Mouse (Mus musculus) hindbrain, embryonic 12.5 days (tissue): ENCODE measurements at regions not wholly inside any gene's neighbourhood (a gene's known extent, or its start where the extent isn't known, plus 50 kb on each side); places are given as distances from the start of the nearest gene placed in this dataset.

ENCODE experiments used
- ATAC-seq: fragments of 200-750 bp; cut with Nextera tagmentation; 2 replicates; pipeline ENCODE4 v1.8.0; 2017; ENCODE audit warnings: moderate TSS enrichment; ENCODE audit not compliant: low FRiP score
- H3K27ac ChIP-seq: fragments of 300-500 bp; sonication (generic); 2 replicates; pipeline ENCODE4 v1.5.1; 2016; ENCODE audit warnings: mild to moderate bottlenecking
- H3K27me3 ChIP-seq: fragments of 300-500 bp; sonication (generic); 2 replicates; pipeline ENCODE4 v1.6.1; 2016; ENCODE audit warnings: mild to moderate bottlenecking
- H3K36me3 ChIP-seq: fragments of 300-500 bp; sonication (generic); 2 replicates; pipeline ENCODE4 v1.6.1; 2016; ENCODE audit warnings: mild to moderate bottlenecking
- H3K4me1 ChIP-seq: fragments of 300-500 bp; sonication (generic); 2 replicates; pipeline ENCODE4 v1.6.1; 2016
- H3K4me2 ChIP-seq: fragments of 300-500 bp; sonication (generic); replicated peaks from 2 replicates; pipeline ENCODE4 v1.6.1; 2016; ENCODE audit warnings: mild to moderate bottlenecking
- H3K4me3 ChIP-seq: fragments of 300-500 bp; sonication (generic); 2 replicates; pipeline ENCODE4 v1.5.1; 2016; ENCODE audit warnings: mild to moderate bottlenecking
- H3K9ac ChIP-seq: fragments of 300-500 bp; sonication (generic); 2 replicates; pipeline ENCODE4 v1.6.1; 2016; ENCODE audit warnings: mild to moderate bottlenecking, moderate library complexity
- H3K9me3 ChIP-seq: fragments of 300-500 bp; sonication (generic); replicated peaks from 2 replicates; pipeline ENCODE4 v1.6.1; 2016; ENCODE audit warnings: mild to moderate bottlenecking
- WGBS: fragments of 180-500 bp; shearing (Covaris S2); methylation state at CpG from one replicate; pipeline ENCODE4 v1.1.7; 2016; 5-methylcytosine and 5-hydroxymethylcytosine counted together

DNA sequence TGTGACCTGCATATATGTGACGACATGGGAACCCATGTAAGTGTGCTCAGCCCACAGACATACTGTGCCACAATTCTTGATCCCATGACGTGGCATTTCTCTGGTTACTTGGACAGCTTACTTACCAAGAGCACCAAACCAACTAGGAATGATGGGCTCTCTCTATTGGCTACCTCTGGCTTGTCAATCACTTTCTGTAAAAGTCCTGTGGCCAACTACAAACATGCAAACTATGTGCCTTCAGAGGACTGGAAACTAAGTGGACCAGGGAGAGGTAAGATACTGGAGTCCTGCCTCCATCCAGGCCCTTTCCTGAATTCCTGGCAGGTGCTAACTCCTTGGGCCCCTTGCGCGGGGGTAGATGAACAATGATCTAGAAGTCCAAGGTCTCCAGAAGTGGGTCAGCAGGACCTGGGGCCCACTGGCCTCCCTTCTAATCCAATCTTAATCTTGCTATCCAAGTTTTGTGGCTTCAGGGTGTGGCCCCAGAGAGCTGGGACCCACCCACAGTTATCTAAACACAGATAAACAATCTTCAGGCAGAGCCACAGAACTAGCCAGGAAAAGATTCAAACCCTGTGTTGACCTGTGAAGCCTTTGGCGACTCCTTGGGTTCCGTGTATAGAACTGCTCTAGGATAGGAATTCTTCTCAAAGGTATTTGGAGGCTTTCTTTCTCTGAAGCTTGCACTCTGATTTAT is 163.7 kb upstream of the Spdye4c start:
- Histone ChIP-seq H3K4me1 (0 out of 2 replicates have a peak, but pooled peaks cover 4% of the 10 kb centered on the region), H3K9ac (no peak overlapping the region), H3K9me3 (no peaks in the 10 kb centered on the region), H3K4me3 (no peak overlapping the region), H3K36me3 (no peaks in the 10 kb centered on the region), H3K27ac (no peak overlapping the region), H3K27me3 (no peaks in the 10 kb centered on the region), H3K4me2 (no peak overlapping the region)
- no peak for ATAC-seq
- WGBS, result 87% methylated on average over 6 of the region's 6 CpGs

DNA sequence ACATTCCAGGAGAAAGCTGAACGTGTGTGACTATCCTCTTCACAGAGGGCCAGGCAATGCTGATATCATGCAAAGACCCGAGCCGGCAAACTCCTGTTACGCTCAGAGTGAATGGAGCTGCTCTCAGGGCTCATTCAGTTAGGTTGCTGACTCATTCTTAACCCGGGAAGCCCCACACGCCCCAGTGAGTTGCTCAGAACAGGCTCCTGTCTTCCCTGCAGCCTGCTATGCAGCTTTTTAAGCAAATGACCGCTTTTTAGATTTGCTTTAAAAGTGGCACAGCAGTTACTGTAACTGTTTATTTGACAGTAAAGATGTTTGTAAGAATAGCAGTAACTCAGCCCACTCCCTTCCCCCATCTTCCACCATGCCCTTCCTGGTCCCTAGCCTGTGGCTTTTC is 162.9 kb upstream of the Spdye4c start:
- 0 out of 2 replicates have a peak, but pooled peaks cover 4% of the 10 kb centered on the region for H3K4me1 ChIP-seq
- no peaks in the 10 kb centered on the region for H3K9me3 ChIP-seq
- H3K27me3 ChIP-seq, result no peaks in the 10 kb centered on the region
- no peak overlapping the region for H3K4me3 ChIP-seq
- 11% methylated on average over 7 of the region's 7 CpGs for WGBS
- no peak overlapping the region for H3K4me2 ChIP-seq
- H3K27ac ChIP-seq, result no peak overlapping the region
- H3K9ac ChIP-seq, result no peak overlapping the region
- no peaks in the 10 kb centered on the region for H3K36me3 ChIP-seq
- no peak for ATAC-seq

DNA sequence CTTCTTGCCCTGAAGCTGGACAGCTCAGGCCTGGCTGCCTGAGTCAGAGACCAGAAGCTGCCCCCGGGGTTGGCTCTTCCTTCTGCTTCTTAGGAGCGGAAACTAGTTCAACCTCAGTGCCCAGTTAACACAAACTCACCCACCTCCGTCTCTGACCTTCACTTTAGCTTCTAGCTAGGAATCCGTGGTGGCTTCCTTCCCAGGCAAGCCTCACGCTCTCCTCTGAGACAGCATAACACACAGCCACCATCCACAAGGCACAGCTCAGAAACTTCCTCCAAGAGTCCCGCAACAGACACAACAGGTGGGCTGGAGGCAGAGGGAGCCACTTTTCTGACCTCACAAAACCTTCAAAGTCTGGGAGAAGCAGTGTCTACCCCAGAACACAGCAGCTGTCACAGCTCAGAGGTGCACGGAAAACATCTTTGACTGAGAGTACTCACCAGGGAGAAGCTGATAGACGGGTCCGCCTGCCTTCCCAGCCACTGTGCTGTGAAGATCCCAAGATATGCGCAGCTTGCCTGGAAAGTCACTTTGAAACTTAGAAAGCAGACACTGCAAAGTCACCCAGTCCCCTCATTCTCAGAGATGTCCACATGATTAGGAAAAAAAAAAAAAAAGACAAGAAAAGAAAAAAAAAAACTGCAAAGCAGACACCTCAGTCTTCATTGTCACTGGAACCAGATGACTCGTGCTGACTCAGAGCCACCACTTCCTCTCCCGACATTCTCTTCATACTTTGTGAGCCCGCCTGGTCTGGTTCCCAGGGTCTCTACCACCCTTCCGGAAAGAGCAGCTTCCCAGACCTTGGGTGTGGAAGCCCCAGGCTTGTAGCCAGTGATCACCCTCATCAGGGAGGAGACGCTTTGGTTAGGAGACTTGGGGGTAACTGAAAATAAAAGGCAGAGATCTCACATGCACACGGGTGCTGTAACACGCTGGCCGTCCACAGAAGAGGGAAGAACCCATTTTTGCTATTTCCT is 162.1 kb upstream of the Spdye4c start:
- Histone ChIP-seq H3K9me3 (no peaks in the 10 kb centered on the region), H3K27ac (0 out of 2 replicates have a peak overlapping the region, but pooled peaks have one; percentile 23), H3K36me3 (no peaks in the 10 kb centered on the region), H3K4me1 (peaks cover 5% of the 10 kb centered on the region; the same call in 1 of the 2 replicates), H3K27me3 (no peaks in the 10 kb centered on the region), H3K4me2 (no peak overlapping the region), H3K9ac (no peak overlapping the region; the same call in 1 of the 2 replicates), H3K4me3 (no peak overlapping the region)
- WGBS, result 52% methylated on average over 18 of the region's 18 CpGs
- ATAC-seq, result no peak

DNA sequence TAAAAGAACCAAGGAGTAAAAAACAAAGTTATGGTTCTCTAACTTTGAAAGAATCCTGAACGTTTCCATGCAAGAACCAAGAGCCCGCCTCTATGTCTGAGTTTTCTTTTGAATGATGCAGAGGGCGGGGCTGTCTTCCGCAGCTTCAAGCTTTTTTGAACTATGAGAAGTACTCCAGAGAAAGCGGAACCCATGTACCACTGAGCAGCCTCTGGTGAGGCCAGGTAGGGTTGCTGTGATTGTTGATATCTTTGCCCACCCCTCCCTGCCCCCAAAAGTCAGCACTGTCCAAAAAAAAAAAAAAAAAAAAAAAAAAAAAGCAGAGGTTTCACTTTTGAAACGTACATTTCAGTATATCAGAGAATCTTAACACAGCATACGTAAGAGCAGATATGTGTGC is 161.2 kb upstream of the Spdye4c start:
- H3K9ac ChIP-seq, result no peak overlapping the region
- H3K4me2 ChIP-seq, result no peak overlapping the region
- no peak overlapping the region for H3K4me3 ChIP-seq
- H3K27ac ChIP-seq, result no peak overlapping the region
- no peaks in the 10 kb centered on the region for H3K9me3 ChIP-seq
- no peaks in the 10 kb centered on the region for H3K27me3 ChIP-seq
- H3K36me3 ChIP-seq, result no peaks in the 10 kb centered on the region
- 67% methylated on average over 7 of the region's 7 CpGs for WGBS
- ATAC-seq, result no peak
- H3K4me1 ChIP-seq, result peaks cover 13% of the 10 kb centered on the region

DNA sequence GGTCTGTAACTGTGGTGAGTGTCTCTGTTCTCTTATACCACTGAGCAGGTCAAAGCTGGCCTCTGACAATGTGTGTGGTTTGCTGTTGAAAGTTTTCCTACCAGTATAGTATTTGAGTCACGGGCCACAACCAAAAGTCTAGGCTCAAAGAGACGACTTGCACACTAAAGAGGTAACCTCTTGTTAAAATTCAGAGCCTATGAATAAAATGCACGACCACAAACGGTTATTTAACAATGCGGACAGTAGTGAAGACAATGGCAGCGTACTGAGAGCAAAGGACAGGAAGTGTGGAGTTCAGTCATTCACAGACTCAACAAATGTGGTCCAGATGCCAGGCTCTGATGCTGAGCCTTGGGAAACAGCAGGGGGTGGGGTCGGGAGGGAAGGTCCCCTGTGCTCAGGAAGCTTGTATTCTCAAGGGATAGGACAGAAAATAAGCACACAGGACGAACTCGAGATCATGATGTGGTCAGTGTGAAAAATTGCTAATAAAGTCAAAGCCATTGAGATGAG is 160.2 kb upstream of the Spdye4c start:
- Histone ChIP-seq H3K27ac (no peak overlapping the region), H3K9ac (no peak overlapping the region), H3K4me1 (peaks cover 13% of the 10 kb centered on the region), H3K36me3 (no peaks in the 10 kb centered on the region), H3K4me3 (no peak overlapping the region), H3K4me2 (no peak overlapping the region), H3K9me3 (no peaks in the 10 kb centered on the region; the same call in 1 of the 2 replicates), H3K27me3 (no peaks in the 10 kb centered on the region)
- 31% methylated on average over 9 of the region's 9 CpGs for WGBS
- ATAC-seq, result no peak

DNA sequence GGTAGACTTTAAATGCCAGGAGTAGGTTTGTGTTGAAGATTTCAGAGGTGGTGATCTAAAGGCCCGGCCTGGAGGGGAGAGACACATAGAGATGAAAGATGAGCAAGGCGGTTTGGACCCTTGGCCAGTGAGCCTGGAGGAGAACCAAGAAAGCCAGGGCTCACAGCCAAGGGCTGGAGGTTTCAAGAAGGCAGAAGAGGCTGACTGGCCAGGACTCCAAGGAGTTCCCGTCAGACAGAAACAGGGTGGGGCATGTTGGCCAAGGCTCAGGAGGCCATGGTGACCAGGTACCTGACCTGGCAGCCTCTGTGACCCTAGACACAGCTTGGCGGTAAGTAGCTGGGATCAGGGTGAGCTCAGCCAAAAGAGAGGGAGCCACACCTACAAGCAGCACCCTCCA is 159.3 kb upstream of the Spdye4c start:
- Histone ChIP-seq H3K36me3 (no peaks in the 10 kb centered on the region), H3K9ac (no peak overlapping the region), H3K4me1 (peaks cover 13% of the 10 kb centered on the region), H3K27me3 (no peaks in the 10 kb centered on the region), H3K4me2 (no peak overlapping the region), H3K4me3 (no peak overlapping the region), H3K9me3 (no peaks in the 10 kb centered on the region; the same call in 1 of the 2 replicates), H3K27ac (no peak overlapping the region)
- WGBS, result 93% methylated on average over 4 of the region's 4 CpGs
- no peak for ATAC-seq

DNA sequence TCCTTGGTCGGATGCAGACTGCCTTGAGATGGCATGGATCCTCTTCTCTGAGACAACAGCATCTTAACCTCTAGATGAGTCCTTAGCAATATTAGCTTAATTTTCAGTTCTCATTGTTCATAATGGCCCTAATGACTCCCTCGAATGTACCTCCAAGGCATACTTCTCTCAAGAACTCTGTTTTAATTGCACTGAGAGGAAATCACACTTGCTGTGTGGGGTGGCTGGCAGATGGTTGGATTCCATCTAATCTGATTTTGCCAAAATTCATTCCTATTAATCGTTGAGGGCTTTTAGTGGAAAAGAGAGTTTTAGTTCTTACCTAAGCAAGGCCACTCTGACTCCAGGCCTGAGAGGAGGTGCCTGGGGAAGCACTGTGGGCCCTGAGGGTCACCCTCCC is 158.3 kb upstream of the Spdye4c start:
- Histone ChIP-seq H3K27me3 (no peaks in the 10 kb centered on the region), H3K9ac (no peak overlapping the region), H3K4me3 (no peak overlapping the region), H3K27ac (no peak overlapping the region), H3K4me2 (no peak overlapping the region), H3K9me3 (no peaks in the 10 kb centered on the region; the same call in 1 of the 2 replicates), H3K4me1 (peaks cover 13% of the 10 kb centered on the region), H3K36me3 (no peaks in the 10 kb centered on the region)
- WGBS, result 90% methylated on average over 3 of the region's 3 CpGs
- ATAC-seq, result no peak

DNA sequence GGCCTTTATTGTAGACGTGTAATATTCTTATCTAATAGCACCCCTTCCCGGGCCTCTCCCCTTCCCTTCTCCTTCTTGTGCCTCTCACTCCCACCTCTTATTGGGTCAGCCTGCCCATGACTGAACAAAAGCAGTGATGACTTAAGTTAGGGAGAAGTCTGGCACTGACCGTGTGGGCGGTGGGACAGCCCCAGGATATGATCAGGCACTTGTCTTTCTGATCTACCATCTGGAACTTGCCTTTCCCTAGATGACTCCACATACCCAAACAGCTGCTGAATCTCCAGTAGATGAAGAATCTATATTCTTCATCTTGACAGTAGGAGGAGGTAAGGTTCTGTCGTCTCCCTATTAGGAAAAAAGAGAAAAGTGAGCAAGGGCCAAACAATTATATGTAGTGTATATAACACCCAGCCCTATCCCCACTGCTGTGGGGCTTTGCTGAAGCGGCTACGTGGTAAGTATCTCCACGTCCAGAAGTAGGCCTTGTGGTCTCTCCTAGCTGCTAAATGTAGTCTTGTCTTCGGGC is 157.4 kb upstream of the Spdye4c start:
- no peak for ATAC-seq
- peaks cover 9% of the 10 kb centered on the region for H3K4me1 ChIP-seq
- H3K4me3 ChIP-seq, result no peak overlapping the region
- H3K9ac ChIP-seq, result no peak overlapping the region
- no peaks in the 10 kb centered on the region for H3K27me3 ChIP-seq
- H3K4me2 ChIP-seq, result no peak overlapping the region
- H3K27ac ChIP-seq, result no peak overlapping the region
- H3K36me3 ChIP-seq, result no peaks in the 10 kb centered on the region
- 87% methylated on average over 9 of the region's 9 CpGs for WGBS
- H3K9me3 ChIP-seq, result no peaks in the 10 kb centered on the region; the same call in 1 of the 2 replicates

DNA sequence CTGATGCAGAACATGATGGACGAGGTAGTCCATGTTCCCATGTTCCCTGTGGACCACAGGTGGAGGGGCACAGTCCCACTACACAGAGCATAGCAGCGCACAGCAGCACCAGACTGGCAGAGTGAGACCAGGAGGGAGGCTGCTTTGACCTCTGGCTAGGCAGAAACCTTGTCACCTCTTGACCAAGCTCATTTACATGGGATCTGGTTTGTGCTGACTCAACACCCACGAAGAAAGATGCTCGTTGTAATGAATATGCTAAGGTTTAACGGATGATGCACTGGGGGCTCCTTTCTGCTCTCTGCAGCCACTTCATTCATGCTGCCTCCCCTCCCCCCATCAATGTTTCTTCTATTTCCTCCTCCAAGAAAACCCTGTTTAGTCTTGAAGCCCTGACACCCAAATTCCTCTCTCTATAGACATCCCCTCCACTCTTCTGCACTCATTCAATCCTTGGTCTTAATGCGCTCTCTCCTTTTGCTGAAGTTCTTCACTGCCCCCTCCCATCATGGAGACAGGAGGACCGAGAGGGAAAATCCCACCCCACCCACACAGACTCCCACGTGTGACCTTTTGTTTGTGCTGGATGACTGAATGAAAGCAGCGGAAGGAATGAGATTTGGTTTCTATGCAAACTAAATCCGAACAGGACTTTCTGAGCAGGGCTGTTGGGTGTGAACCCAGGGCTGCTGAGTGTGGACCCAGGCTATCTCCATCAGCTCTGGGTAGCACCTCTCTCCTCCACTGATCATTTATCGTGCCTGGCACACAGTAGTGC is 156.6 kb upstream of the Spdye4c start:
- no peak overlapping the region for H3K9ac ChIP-seq
- H3K9me3 ChIP-seq, result no peaks in the 10 kb centered on the region; the same call in 1 of the 2 replicates
- H3K4me1 ChIP-seq, result peaks cover 9% of the 10 kb centered on the region
- H3K36me3 ChIP-seq, result no peaks in the 10 kb centered on the region
- H3K4me2 ChIP-seq, result no peak overlapping the region
- WGBS, result 46% methylated on average over 11 of the region's 11 CpGs
- no peak for ATAC-seq
- no peak overlapping the region for H3K4me3 ChIP-seq
- no peaks in the 10 kb centered on the region for H3K27me3 ChIP-seq
- H3K27ac ChIP-seq, result no peak overlapping the region

DNA sequence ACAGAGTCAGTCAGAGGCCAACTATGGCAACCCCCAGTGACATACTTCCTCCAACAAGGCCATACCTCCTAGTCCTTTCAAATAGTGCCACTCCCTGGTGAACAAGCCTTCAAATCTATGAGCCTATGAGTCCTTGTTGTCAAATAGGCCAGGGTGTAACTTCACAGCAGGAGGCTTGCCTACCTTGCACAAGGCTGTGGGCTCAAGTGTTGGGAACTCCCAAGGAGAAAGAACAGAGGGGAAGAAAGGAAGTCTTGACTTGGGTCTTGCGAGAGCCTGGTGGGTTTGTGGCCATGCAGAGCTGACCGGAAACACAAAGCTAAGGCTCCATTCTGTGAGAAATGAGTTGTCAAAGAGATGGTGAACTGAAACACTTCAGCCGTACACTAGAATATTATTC is 154.6 kb upstream of the Spdye4c start:
- H3K9ac ChIP-seq, result no peak overlapping the region
- no peaks in the 10 kb centered on the region for H3K36me3 ChIP-seq
- no peak overlapping the region for H3K4me2 ChIP-seq
- H3K4me1 ChIP-seq, result peaks cover 9% of the 10 kb centered on the region
- H3K9me3 ChIP-seq, result no peaks in the 10 kb centered on the region; the same call in 1 of the 2 replicates
- no peak for ATAC-seq
- 92% methylated on average over 3 of the region's 3 CpGs for WGBS
- H3K27ac ChIP-seq, result no peak overlapping the region
- H3K4me3 ChIP-seq, result no peak overlapping the region
- H3K27me3 ChIP-seq, result no peaks in the 10 kb centered on the region

DNA sequence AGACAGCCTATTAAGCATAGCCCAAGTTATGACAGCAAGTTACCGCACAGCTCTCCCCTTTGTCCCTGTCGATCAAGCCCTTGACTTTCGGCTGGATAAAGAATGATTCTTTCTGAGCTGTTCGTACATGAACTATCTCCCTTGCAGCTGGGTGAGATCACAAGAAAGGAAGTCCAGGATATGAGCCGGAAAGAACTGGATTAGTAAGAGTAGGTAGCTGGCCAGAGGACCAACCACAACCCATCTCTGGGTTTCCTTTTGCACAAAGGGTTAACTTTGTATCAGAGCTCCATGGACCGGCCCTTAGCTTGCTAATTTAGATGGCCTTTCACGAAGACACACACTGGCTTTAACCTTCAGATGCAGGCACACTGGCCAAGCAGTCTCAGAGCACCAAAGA is 153.3 kb upstream of the Spdye4c start:
- H3K9ac ChIP-seq, result no peak overlapping the region
- no peak overlapping the region for H3K4me3 ChIP-seq
- no peaks in the 10 kb centered on the region; the same call in 1 of the 2 replicates for H3K9me3 ChIP-seq
- H3K27ac ChIP-seq, result no peak overlapping the region
- no peaks in the 10 kb centered on the region for H3K36me3 ChIP-seq
- ATAC-seq, result no peak
- no peak overlapping the region for H3K4me2 ChIP-seq
- peaks cover 9% of the 10 kb centered on the region for H3K4me1 ChIP-seq
- 76% methylated on average over 7 of the region's 7 CpGs for WGBS
- no peaks in the 10 kb centered on the region for H3K27me3 ChIP-seq
